Mouse (Mus musculus): ENCODE data around the gene Rps6ka2. TPM values are rescaled to one million over a fixed set of nuclear protein-coding genes. Genes with fewer than 3 reads are reported as not detected.

Gene Rps6ka2
- polyA plus RNA-seq, 1 experiment: 21.5 TPM

DNA sequence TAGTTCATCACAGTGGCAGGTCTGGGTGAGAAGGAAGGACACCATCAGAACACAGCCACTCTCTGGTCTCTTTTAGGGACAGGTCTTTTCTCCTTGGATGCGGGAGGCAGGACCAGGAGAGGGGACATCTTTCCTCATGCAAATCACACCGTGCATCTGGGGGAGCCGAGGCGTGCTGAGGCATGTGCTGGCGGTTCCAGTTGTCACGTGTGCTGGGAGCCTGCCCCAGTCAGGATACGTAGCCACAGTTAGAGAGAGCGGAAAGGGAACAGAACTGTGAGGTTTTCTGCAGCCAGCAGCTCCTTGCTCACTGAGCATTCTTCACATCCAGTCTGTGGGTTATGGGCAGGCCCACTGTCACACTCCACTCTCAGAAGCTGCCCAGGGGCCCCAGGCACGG, 48.5 kb downstream of the Rps6ka2 start:
- no peaks in the 10 kb centered on the region for H3K4me1 ChIP-seq (ENCODE audit: control insufficient read depth, insufficient read depth, low read length)
- TF ChIP-seq CTCF (IDR thresholded peaks at IDR 0.05; ENCODE audit: borderline replicate concordance, insufficient read depth, low read length) (no peak), POLR2A (IDR thresholded peaks at IDR 0.05; ENCODE audit: low read depth, low read length) (no peak)
- no peak overlapping the region for H3K27ac ChIP-seq (ENCODE audit: insufficient read depth, low read length)
- no peak overlapping the region for H3K4me3 ChIP-seq (ENCODE audit: insufficient read depth, low read length)

DNA sequence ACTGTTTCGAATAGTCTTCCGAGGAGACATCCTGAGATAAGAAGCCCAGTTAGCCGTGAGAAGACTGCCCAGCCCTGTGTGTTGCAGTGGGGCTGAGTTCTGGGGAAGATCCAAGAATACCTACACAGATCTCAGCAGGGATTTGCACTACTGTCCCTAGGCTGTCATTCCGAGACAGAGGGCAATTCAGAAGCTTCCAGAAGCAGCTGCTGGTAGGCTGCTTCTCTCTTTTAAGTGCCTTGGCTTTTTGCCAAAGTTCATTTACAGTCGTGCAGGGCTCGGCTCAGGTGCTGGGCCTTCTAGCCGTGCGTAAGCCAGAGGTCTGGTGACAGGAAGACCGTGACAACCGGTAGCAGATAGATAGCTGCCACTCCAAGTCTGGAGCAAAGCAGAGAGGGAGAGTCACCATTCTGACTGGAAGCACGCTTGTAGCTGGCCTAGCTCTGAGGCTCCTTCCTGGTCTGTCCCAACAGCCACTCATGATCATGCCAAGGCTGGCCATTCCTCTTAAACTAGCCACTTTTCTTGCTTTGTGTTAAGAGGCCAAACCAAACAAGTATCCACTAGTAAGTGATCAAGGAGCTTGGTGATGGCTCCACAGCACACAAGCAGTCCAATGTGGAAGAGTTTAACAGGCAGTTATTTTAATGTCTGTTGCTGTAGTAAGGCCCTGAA, 49.3 kb downstream of the Rps6ka2 start:
- H3K4me3 ChIP-seq (ENCODE audit: insufficient read depth, low read length): no peak overlapping the region
- no peak overlapping the region for H3K27ac ChIP-seq (ENCODE audit: insufficient read depth, low read length)
- no peaks in the 10 kb centered on the region for H3K4me1 ChIP-seq (ENCODE audit: control insufficient read depth, insufficient read depth, low read length)
- no peak for TF ChIP-seq CTCF (IDR thresholded peaks at IDR 0.05; ENCODE audit: borderline replicate concordance, insufficient read depth, low read length)
- no peak for TF ChIP-seq POLR2A (IDR thresholded peaks at IDR 0.05; ENCODE audit: low read depth, low read length)

DNA sequence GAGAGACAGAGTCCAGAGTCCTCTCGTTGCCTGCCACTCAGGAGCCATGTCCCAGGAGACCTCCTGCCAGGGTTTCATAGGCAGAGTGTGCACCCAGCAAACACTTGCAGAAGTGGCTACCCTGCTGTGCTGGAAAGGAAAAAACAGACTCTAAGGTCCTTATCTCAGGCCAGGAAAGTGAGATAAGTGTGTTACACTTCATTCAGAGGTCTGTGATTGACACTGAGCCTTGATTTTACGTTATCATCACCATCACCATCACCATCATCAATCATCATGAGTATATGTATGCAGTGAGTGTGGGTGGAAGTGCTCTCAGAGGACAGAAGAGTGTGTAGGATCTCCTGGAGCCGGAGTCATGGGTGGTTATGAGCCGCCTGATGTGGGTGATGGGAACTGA, 51.4 kb downstream of the Rps6ka2 start:
- TF ChIP-seq CTCF (IDR thresholded peaks at IDR 0.05; ENCODE audit: borderline replicate concordance, insufficient read depth, low read length) (no peak), POLR2A (IDR thresholded peaks at IDR 0.05; ENCODE audit: low read depth, low read length) (no peak)
- no peak overlapping the region for H3K27ac ChIP-seq (ENCODE audit: insufficient read depth, low read length)
- no peak overlapping the region for H3K4me3 ChIP-seq (ENCODE audit: insufficient read depth, low read length)
- no peaks in the 10 kb centered on the region for H3K4me1 ChIP-seq (ENCODE audit: control insufficient read depth, insufficient read depth, low read length)

DNA sequence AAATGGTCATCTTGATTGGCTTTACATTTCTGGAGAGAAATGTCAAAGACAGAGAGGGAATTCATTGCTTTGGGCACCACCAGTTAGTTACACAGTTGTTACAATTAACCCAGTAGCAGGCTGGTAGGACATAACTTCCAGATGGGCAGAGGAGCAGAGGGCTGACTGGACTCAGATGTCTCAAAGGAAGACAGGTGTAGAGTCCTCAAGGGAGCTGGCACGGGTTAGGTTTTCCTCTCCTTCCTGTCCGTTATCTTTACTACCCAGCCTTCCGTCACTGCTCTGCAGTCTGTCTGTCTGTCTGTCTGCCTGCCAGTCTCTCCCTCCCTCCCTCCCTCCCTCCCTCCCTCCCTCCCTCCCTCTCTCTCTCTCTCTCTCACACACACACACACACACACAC, 52.3 kb downstream of the Rps6ka2 start:
- no peak for TF ChIP-seq POLR2A (IDR thresholded peaks at IDR 0.05; ENCODE audit: low read depth, low read length)
- TF ChIP-seq CTCF (IDR thresholded peaks at IDR 0.05; ENCODE audit: borderline replicate concordance, insufficient read depth, low read length): no peak
- H3K4me3 ChIP-seq (ENCODE audit: insufficient read depth, low read length): no peak overlapping the region
- no peak overlapping the region for H3K27ac ChIP-seq (ENCODE audit: insufficient read depth, low read length)
- no peaks in the 10 kb centered on the region; the same call in 1 of the 2 replicates for H3K4me1 ChIP-seq (ENCODE audit: control insufficient read depth, insufficient read depth, low read length)

DNA sequence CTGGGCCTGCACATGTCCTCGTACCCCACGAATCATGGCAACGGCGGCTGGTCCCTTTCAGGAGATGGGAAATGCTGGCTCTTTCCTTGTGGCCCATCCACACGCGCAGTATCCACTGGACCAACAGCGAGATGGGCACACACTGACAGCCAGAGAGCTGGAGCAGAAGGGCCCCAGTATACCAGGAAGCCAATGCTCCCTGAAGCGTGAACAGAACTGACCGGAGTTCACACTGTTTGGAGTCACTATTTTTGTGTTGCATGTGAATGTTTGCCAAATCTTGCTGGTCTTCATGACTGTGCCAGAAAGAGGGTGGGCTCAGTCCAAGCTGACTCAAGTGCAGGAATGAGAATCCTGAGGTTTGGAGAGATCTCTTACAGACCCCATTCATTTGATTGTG, 58.6 kb downstream of the Rps6ka2 start:
- Histone ChIP-seq H3K4me3 (ENCODE audit: insufficient read depth, low read length) (no peak overlapping the region), H3K4me1 (ENCODE audit: control insufficient read depth, insufficient read depth, low read length) (no peaks in the 10 kb centered on the region; the same call in 1 of the 2 replicates), H3K27ac (ENCODE audit: insufficient read depth, low read length) (no peak overlapping the region)
- TF ChIP-seq CTCF (IDR thresholded peaks at IDR 0.05; ENCODE audit: borderline replicate concordance, insufficient read depth, low read length): no peak
- no peak for TF ChIP-seq POLR2A (IDR thresholded peaks at IDR 0.05; ENCODE audit: low read depth, low read length)

DNA sequence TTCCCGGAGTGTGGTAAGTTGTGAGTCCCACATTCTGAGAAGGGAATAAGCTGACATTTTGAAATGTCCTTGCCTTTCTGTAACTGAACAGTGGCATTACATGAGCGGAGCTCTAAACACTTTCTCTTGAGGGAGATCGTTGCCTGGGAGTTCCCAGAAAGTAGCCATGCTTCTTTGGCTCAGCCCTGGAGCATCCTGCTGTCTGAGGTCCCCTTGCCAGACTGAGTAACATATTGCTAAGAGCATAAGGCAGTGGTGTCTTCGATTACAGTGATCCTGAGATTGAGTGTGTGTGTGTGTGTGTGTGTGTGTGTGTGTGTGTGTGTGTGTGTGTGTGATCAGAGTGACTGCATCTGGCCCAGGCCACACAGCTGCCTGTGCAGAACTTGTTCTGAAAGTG, 61.4 kb downstream of the Rps6ka2 start:
- H3K27ac ChIP-seq (ENCODE audit: insufficient read depth, low read length): no peak overlapping the region
- no peak overlapping the region for H3K4me3 ChIP-seq (ENCODE audit: insufficient read depth, low read length)
- no peak for TF ChIP-seq CTCF (IDR thresholded peaks at IDR 0.05; ENCODE audit: borderline replicate concordance, insufficient read depth, low read length)
- no peak for TF ChIP-seq POLR2A (IDR thresholded peaks at IDR 0.05; ENCODE audit: low read depth, low read length)
- no peaks in the 10 kb centered on the region; the same call in 1 of the 2 replicates for H3K4me1 ChIP-seq (ENCODE audit: control insufficient read depth, insufficient read depth, low read length)

DNA sequence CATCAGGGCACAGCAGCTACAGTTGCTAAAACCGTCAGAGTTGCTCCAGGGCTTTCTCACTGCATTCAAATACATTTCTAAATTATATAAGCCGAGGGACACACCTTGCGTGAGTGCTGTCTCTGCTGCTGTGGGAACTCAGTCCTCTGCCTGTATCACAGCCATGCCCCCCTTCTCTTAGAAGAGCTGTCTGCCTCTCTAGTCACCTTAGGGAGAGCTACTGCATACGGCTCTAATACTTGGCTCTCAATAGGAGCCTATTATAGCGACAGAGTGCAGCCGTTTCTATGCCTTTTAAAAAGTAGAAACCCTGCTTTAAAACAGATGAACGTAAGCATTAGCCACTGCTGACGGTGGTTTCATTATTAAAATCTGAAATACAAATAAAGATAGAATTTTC, 61.9 kb downstream of the Rps6ka2 start:
- TF ChIP-seq CTCF (IDR thresholded peaks at IDR 0.05; ENCODE audit: borderline replicate concordance, insufficient read depth, low read length) (no peak), POLR2A (IDR thresholded peaks at IDR 0.05; ENCODE audit: low read depth, low read length) (no peak)
- no peak overlapping the region for H3K27ac ChIP-seq (ENCODE audit: insufficient read depth, low read length)

DNA sequence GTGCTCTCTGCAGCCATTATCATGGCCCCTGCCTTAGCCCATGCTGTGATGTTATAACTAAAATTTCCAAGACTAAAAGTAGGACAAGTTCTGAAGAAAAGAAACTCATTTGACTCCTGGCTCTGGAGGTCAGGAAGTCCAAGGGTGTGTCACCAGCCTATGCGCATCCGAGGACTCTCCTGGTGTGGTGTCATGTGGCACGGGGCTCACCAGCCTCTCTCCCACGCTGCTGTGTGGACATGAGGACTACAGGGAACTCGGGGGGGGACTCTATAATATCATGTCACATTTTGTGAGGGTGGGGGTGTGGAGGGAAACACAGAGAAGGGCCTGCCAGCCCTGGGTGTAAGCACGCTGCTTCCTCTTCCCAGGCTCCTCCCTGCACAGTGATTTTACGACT, 62.5 kb downstream of the Rps6ka2 start:
- no peaks in the 10 kb centered on the region for H3K4me1 ChIP-seq (ENCODE audit: control insufficient read depth, insufficient read depth, low read length)
- no peak overlapping the region for H3K27ac ChIP-seq (ENCODE audit: insufficient read depth, low read length)
- TF ChIP-seq CTCF (IDR thresholded peaks at IDR 0.05; ENCODE audit: borderline replicate concordance, insufficient read depth, low read length) (no peak), POLR2A (IDR thresholded peaks at IDR 0.05; ENCODE audit: low read depth, low read length) (no peak)
- H3K4me3 ChIP-seq (ENCODE audit: insufficient read depth, low read length): no peak overlapping the region

More for the DNA sequence above, 61.9 kb downstream of the Rps6ka2 start:
- no peaks in the 10 kb centered on the region; the same call in 1 of the 2 replicates for H3K4me1 ChIP-seq (ENCODE audit: control insufficient read depth, insufficient read depth, low read length)
- no peak overlapping the region for H3K4me3 ChIP-seq (ENCODE audit: insufficient read depth, low read length)

DNA sequence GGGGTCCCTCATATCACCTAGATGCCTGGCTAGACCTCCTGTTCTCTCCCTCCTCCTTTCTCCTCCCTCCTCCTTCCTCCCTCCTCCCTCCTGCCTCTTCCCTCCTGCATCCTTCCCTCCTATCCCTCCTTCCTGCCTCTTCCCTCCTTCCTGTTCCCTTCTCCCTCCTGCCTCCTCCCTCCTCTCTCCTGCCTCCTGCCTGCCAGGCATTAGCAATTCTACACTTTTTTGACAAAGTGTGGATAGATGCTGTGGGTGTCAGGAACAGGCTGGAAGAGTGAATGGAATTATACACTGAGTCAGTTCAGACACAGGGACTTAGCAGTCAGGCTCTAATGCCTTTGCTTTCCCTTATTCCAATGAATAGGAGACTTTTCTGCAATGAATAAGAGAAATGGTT, 63.3 kb downstream of the Rps6ka2 start:
- Histone ChIP-seq H3K27ac (ENCODE audit: insufficient read depth, low read length) (no peak overlapping the region), H3K4me1 (ENCODE audit: control insufficient read depth, insufficient read depth, low read length) (no peaks in the 10 kb centered on the region), H3K4me3 (ENCODE audit: insufficient read depth, low read length) (no peak overlapping the region)
- TF ChIP-seq POLR2A (IDR thresholded peaks at IDR 0.05; ENCODE audit: low read depth, low read length) (no peak), CTCF (IDR thresholded peaks at IDR 0.05; ENCODE audit: borderline replicate concordance, insufficient read depth, low read length) (no peak)

DNA sequence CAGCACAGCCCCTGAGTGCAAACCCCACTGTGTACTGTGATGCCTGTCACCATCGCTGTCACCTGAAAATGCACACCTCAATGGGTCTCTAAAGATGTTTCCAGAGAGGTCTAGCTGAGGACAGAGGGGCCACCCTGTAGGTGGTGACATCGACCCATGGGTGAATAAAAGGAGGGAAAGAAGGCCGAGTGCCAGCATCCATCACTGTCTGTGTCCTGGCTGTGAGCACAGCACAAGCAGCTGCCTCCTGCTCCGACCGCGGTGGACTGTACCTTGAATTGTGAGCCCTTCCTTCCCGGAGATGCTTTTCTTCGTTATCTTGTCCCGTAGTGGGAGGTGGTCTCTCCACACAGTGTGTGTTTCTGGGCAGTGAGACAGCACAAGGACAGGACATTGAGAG, 67.8 kb downstream of the Rps6ka2 start:
- Histone ChIP-seq H3K27ac (ENCODE audit: insufficient read depth, low read length) (no peak overlapping the region), H3K4me3 (ENCODE audit: insufficient read depth, low read length) (no peak overlapping the region), H3K4me1 (ENCODE audit: control insufficient read depth, insufficient read depth, low read length) (no peaks in the 10 kb centered on the region)
- no peak for TF ChIP-seq CTCF (IDR thresholded peaks at IDR 0.05; ENCODE audit: borderline replicate concordance, insufficient read depth, low read length)
- no peak for TF ChIP-seq POLR2A (IDR thresholded peaks at IDR 0.05; ENCODE audit: low read depth, low read length)
